Mouse (Mus musculus) right cerebral cortex, adult 18-20 months (tissue): ENCODE data around the gene Pafah1b3.
"Not testable (repeated sequence)": the region's sequence is repeated elsewhere in the genome, so short reads cannot be mapped to it uniquely, and the experiment has no call there.

Source experiments
- DNase-seq: peaks from one replicate; pipeline ENCODE4 v3.0.0; 2022; ENCODE audit warnings: mixed read lengths

The Pafah1b3 gene

GRCm38 (mm10) chr7:25297454-25298325 lies at the start of gene Pafah1b3:
Gene Pafah1b3 (minus strand): TSS chr7:25297986.
- peak; percentile 90 for DNase-seq

- peak; percentile 55 for DNase-seq
These were observed 43.4 kb upstream of the Pafah1b3 start for GRCm38 (mm10) chr7:25341000-25341784.

GRCm38 (mm10) chr7:25339329-25339728 lies 41.5 kb upstream of the Pafah1b3 start:
- DNase-seq: no peak

GRCm38 (mm10) chr7:25334472-25334871 lies 36.7 kb upstream of the Pafah1b3 start:
- no peak for DNase-seq

- peak; percentile 54 for DNase-seq
These were observed 36.0 kb upstream of the Pafah1b3 start for GRCm38 (mm10) chr7:25333596-25334307.

- no peak for DNase-seq
These were observed 28.4 kb upstream of the Pafah1b3 start for GRCm38 (mm10) chr7:25326233-25326632.

- not testable (repeated sequence) for DNase-seq
These were observed 27.6 kb upstream of the Pafah1b3 start for GRCm38 (mm10) chr7:25325431-25325830.

- no peak for DNase-seq
These were observed 25.4 kb upstream of the Pafah1b3 start for GRCm38 (mm10) chr7:25323219-25323618.

GRCm38 (mm10) chr7:25322058-25322484 lies 24.3 kb upstream of the Pafah1b3 start:
- DNase-seq: no peak

- DNase-seq: peak; percentile 26
These were observed 19.7 kb upstream of the Pafah1b3 start for GRCm38 (mm10) chr7:25317446-25317999.

- DNase-seq: peak; percentile 98
These were observed 19.0 kb upstream of the Pafah1b3 start, which contains the start of gene Megf8 for GRCm38 (mm10) chr7:25316532-25317445. Gene Megf8 (plus strand): TSS chr7:25317164.

GRCm38 (mm10) chr7:25315306-25316041 lies 17.7 kb upstream of the Pafah1b3 start:
- no peak for DNase-seq

GRCm38 (mm10) chr7:25314606-25315305 lies 17.0 kb upstream of the Pafah1b3 start:
- no peak for DNase-seq

GRCm38 (mm10) chr7:25313325-25313724 lies 15.5 kb upstream of the Pafah1b3 start:
- no peak for DNase-seq

GRCm38 (mm10) chr7:25311193-25311592 lies 13.4 kb upstream of the Pafah1b3 start:
- DNase-seq: no peak

- no peak for DNase-seq
These were observed 11.6 kb upstream of the Pafah1b3 start for GRCm38 (mm10) chr7:25309425-25309824.

- DNase-seq: no peak
These were observed 11.0 kb upstream of the Pafah1b3 start for GRCm38 (mm10) chr7:25308702-25309318.

- DNase-seq: no peak
These were observed 8.8 kb upstream of the Pafah1b3 start for GRCm38 (mm10) chr7:25306614-25306996.

GRCm38 (mm10) chr7:25305956-25306613 lies 8.3 kb upstream of the Pafah1b3 start, which contains the start of gene Tmem145:
Gene Tmem145 (plus strand): TSS chr7:25306106.
- DNase-seq: peak; percentile 42
